Mouse (Mus musculus): ENCODE results near the gene Gfi1b.
A peak's percentile ranks its signal among the peaks of the same experiment; 100 is the strongest.

Gfi1b gene

GRCm38 (mm10) chr2:28621664-28622171 lies at the start of gene Gfi1b:
TSS of gene Gfi1b (minus strand) at chr2:28621982.
- no peak for DNase-seq (ENCODE audit: extremely low spot score, low spot score)

GRCm38 (mm10) chr2:28671438-28671837 lies 49.7 kb upstream of the Gfi1b start:
- DNase-seq (ENCODE audit: extremely low spot score, low spot score) = no peak

- DNase-seq (ENCODE audit: extremely low spot score, low spot score) = no peak
Measured at GRCm38 (mm10) chr2:28665818-28666217, 44.0 kb upstream of the Gfi1b start.

GRCm38 (mm10) chr2:28662891-28663290 lies 41.1 kb upstream of the Gfi1b start:
- DNase-seq (ENCODE audit: extremely low spot score, low spot score) = no peak

- DNase-seq (ENCODE audit: extremely low spot score, low spot score) = no peak
Measured at GRCm38 (mm10) chr2:28656216-28656615, 34.4 kb upstream of the Gfi1b start.

GRCm38 (mm10) chr2:28654295-28654694 lies 32.5 kb upstream of the Gfi1b start:
- DNase-seq (ENCODE audit: extremely low spot score, low spot score) = no peak

GRCm38 (mm10) chr2:28653351-28653750 lies 31.6 kb upstream of the Gfi1b start:
- no peak for DNase-seq (ENCODE audit: extremely low spot score, low spot score)

- DNase-seq (ENCODE audit: extremely low spot score, low spot score) = no peak
Measured at GRCm38 (mm10) chr2:28650526-28650925, 28.7 kb upstream of the Gfi1b start.

- DNase-seq (ENCODE audit: extremely low spot score, low spot score) = no peak
Measured at GRCm38 (mm10) chr2:28643081-28643480, 21.3 kb upstream of the Gfi1b start.

- no peak for DNase-seq (ENCODE audit: extremely low spot score, low spot score)
Measured at GRCm38 (mm10) chr2:28641435-28641941, 19.7 kb upstream of the Gfi1b start.

GRCm38 (mm10) chr2:28640461-28641424 lies 19.0 kb upstream of the Gfi1b start, which contains the start of gene Tsc1:
TSS of gene Tsc1 (plus strand) at chr2:28641228.
- peak; percentile 98 for DNase-seq (ENCODE audit: extremely low spot score, low spot score)

- no peak for DNase-seq (ENCODE audit: extremely low spot score, low spot score)
Measured at GRCm38 (mm10) chr2:28639794-28640193, 18.0 kb upstream of the Gfi1b start.

GRCm38 (mm10) chr2:28638886-28639285 lies 17.1 kb upstream of the Gfi1b start:
- DNase-seq (ENCODE audit: extremely low spot score, low spot score) = peak; percentile 45

GRCm38 (mm10) chr2:28638352-28638751 lies 16.6 kb upstream of the Gfi1b start:
- no peak for DNase-seq (ENCODE audit: extremely low spot score, low spot score)

- DNase-seq (ENCODE audit: extremely low spot score, low spot score) = no peak
Measured at GRCm38 (mm10) chr2:28637106-28637845, 15.5 kb upstream of the Gfi1b start.

- no peak for DNase-seq (ENCODE audit: extremely low spot score, low spot score)
Measured at GRCm38 (mm10) chr2:28635199-28635598, 13.4 kb upstream of the Gfi1b start.

- no peak for DNase-seq (ENCODE audit: extremely low spot score, low spot score)
Measured at GRCm38 (mm10) chr2:28633136-28633535, 11.4 kb upstream of the Gfi1b start.

GRCm38 (mm10) chr2:28632626-28633025 lies 10.8 kb upstream of the Gfi1b start:
- no peak for DNase-seq (ENCODE audit: extremely low spot score, low spot score)

GRCm38 (mm10) chr2:28629911-28630381 lies 8.2 kb upstream of the Gfi1b start:
- peak; percentile 33 for DNase-seq (ENCODE audit: extremely low spot score, low spot score)

- no peak for DNase-seq (ENCODE audit: extremely low spot score, low spot score)
Measured at GRCm38 (mm10) chr2:28628053-28628452, 6.3 kb upstream of the Gfi1b start.

- DNase-seq (ENCODE audit: extremely low spot score, low spot score) = no peak
Measured at GRCm38 (mm10) chr2:28626038-28626437, 4.3 kb upstream of the Gfi1b start.

- DNase-seq (ENCODE audit: extremely low spot score, low spot score) = no peak
Measured at GRCm38 (mm10) chr2:28624870-28625269, 3.1 kb upstream of the Gfi1b start.
